Mouse (Mus musculus): ENCODE data around the gene Srgn. TPM values are rescaled to one million over a fixed set of nuclear protein-coding genes. Genes with fewer than 3 reads are reported as not detected.
A peak's percentile ranks its signal among the peaks of the same experiment; 100 is the strongest.
"Not testable (repeated sequence)": the region's sequence is repeated elsewhere in the genome, so short reads cannot be mapped to it uniquely, and the experiment has no call there.

The Srgn gene
- total RNA-seq, 2 experiments from 2014 or later: 23.9 to 38.9 TPM

DNA sequence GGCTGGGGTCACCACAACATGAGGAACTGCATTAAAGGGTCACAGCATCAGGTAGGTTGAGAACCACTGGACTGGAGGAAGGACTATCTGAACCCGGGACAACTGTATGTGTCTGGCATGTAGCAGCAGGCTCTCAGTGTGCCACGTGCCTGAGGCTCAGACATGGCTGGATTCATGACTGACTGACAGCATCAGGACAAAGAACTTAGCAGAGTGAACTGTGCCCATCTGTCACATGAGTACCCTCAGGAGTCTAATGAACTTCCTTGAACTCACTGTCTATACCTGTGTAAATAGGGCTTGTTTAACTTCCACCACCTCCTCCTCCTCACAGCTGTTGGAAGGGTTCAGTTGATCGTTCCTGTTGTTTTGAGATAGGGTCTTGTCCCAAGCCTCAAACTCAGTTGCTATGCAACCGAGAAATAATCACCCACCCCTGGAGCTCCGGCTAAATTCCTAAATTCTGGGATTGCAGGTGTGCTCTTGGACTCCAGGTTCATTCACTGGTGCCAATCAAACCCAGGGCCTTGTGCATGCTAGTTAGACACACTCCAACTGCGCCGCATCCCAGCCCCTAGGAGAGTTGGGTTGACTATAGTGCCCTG, 4.8 kb downstream of the Srgn start:
- no peak for DNase-seq (ENCODE audit: low spot score in 2 of 2)

DNA sequence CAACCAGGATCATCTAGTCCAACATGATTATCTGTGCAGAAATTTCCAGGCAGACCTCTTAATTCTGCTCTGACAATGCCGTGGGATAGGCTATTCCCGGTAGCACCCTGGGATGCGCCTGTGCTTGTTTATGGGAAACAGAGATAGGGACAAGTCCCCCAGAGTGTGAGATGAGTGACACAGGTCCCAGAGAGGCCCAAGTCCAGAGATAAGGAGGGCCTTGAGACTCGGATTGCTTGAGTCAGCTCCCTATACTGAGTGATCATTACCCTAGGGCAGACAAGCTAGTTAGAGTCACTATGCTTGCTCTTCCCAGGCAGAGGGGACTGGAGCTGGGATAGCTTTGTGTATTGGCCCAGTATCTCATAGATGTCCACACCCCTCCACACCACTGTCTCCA, 5.5 kb downstream of the Srgn start:
- DNase-seq (ENCODE audit: low spot score in 2 of 2): no peak

DNA sequence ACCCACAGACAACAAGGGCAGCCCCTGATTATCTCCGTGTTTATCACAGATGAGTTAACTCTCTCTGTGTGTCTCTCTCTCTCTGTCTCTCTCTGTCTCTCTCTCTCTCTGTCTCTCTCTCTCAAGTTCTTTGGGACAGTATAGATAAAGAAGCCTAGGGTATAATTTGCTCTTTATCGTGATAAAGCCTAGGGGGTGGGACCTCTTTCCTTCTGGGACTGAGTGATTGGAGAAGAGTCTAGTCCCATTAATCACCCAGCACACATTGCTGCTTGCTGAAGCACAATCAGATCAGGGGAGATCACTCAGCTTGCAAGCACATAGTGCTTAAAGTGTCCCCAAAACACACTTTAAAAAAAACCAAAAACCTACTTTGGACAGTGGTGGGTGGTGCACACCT, 6.3 kb downstream of the Srgn start:
- no peak for DNase-seq (ENCODE audit: low spot score in 2 of 2)

DNA sequence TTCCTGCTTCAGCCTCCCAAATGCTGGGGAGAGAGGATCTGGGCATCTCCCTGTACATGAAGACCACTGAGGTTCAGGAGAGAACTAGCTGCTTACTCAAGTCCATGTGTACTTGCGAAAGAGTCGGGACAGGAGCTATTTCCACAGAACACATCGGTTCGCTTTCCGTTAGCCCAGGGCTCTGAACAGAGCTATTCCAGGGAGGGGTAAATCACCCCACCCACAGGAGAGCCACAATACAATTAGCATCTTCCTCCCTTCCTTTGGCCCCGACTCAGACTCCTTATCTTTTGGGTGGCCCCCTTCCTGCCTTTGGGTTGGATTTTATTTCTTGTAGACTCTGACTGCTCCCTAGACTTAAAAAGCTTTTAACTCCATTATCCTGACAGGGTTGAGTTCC, 9.7 kb downstream of the Srgn start:
- DNase-seq (ENCODE audit: low spot score in 2 of 2): no peak

DNA sequence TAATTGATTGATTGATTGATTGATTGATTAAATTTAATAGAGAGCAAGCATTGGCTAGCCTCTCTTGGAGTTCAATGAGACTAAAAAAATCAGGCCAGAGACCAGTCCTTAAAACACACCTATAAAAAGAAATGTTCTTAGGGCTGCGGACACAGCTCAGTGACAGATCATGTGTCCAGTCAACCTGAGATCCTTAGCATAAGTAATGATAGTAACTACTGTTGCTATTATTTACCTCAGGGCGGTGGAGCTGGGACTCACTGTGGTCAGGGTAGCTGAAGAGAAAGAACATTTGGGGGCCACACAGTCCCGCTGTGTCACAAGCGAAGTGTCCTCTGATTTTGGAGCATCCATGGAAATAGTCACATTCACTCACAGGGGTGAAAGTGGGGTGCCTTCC, 14.4 kb downstream of the Srgn start:
- DNase-seq (ENCODE audit: low spot score in 2 of 2): no peak

DNA sequence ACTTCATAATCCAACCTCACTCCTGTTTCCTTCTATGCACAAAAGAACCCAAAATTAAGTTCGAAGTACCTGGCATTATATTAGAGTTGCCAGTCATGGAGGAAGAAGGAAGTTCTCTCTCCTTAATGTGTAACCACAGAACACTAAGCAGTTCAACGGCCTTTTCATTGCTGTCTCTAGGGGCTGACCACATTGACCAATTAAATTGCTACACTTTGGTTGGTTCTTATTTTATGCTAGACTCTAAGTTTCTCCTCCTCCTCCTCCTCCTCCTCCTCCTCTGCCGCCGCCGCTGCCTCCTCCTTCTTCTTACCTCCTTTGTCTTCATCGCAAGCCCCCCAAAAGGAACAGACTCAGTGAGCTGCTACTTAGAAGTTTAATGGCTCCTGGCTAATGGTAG, 15.7 kb downstream of the Srgn start:
- no peak for DNase-seq (ENCODE audit: low spot score in 2 of 2)

DNA sequence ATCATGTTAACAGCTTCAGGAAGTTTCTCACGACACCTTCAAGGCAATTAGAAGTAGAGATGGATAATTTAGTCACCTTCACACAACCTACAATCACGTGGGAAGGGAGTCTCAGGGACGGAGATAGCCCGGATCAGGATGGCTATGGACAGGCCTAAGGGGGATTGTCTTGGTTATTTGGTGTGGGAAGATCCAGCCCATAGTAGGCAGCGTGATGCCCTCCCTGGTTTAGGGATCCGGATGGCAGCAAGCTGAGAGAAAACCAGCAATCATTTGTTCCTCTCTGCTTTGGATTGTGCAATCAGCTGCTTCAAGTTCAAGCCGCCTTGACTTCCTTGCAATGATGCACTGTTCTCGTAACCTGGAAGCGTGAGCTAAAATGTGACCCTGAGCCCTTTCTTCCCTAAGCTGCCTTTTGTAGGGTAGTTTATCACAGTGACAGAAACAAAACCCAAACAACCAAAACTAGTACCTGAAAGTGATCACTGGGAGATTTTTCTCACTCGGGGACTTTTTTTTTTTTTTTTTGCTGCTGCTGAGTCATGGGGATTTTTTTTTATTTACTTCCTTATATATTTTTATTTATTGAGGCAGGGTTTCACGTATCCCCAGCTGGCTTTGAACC, 18.1 kb downstream of the Srgn start:
- DNase-seq (ENCODE audit: low spot score in 2 of 2): no peak

DNA sequence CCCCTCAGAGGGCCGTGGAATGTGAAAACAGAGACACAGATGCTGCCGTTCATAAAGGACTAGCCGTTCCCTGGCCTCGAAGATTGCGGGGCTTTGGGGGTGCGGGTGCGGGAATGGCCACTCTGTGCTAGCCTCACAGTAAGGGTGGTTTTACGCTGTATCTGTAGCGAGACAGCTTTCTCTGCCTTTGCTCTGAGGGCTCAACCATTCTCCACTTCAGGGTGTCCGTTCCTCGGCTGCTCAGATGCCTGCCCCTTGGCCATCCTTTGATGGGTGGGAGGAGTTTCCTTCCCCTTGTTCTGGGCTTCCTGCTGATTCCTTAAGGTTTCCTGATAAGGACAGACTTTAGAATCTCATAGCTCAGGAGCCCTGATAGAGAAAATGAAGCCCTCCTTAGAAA, 18.8 kb downstream of the Srgn start:
- DNase-seq (ENCODE audit: low spot score in 2 of 2): no peak

DNA sequence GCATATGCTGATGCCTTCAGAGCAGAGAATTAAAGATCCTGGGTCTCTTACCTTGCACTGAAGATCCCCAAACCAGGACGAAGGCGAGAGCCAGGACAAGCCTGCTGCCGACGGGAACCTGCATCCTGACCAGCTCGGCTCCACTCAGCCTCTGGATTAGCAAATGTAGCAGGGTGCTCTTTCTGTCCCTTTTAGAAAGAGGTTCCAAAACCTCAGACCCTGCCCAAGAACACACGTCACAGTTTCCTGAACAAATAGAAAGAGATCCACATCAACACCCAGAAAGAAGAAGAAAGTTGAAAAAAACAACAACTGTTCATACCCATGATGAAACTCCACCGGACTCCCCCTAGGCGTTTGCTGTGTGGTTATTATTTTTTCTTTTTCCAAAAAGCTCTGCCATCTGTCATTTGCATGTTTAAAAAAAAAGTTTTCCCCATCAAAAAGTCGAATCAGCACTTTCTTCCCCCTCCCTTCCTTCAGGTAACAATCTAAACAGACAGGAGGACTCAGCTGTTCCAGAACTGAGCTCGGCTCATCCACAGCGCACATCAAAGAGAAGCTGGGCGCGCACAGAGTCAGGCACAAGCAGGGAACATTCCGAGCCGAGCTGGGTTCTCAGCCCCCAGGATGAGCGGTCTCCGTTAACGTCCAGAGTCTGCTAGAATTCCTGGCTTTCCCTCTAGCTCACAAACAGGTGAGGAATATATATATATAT, 19.5 kb downstream of the Srgn start:
- no peak for DNase-seq (ENCODE audit: low spot score in 2 of 2)

DNA sequence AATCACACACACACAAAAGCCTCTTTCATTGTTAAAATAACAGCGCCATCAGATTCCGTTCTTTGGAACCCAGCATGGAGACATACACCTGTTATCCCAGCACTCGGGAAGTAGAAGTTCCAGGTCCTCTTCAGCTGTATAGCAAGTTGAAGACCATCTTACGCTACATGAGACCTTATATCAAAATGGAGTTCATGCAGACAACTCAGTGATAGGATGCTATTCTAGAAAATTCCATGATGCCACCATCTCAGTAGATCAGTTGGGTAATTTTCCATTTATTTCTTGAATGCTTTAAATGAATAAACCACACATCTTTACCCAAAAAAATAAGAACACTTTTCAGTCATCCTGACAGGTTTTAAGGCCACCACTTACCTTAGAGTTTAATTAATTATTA, 20.2 kb downstream of the Srgn start:
- DNase-seq (ENCODE audit: low spot score in 2 of 2): no peak

DNA sequence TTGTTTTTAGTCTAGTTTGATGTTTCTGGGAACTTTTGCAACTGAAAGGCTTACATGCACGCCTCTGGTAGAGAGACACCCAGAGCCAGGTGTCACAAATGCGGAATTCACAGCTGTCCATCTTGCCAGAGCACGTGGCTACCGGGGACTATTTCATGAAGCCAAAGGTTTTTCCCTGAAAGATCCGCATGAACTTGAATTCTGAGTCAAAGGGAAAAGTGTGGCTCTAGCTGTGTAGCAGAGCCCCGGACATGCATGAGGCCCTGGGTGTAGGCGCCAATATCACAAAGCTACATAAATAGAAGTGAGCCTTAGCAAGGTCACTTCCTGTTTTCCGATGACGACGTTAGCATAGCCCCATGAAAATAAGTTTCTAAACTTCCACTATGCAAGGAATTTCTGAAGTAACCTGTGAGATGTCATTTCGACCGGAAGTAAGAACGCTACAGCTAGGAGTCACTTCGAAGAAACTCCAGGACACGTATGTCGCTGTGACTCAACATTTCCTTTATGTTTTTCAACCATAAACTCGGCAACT, 21.2 kb downstream of the Srgn start:
- DNase-seq (ENCODE audit: low spot score in 2 of 2): no peak

DNA sequence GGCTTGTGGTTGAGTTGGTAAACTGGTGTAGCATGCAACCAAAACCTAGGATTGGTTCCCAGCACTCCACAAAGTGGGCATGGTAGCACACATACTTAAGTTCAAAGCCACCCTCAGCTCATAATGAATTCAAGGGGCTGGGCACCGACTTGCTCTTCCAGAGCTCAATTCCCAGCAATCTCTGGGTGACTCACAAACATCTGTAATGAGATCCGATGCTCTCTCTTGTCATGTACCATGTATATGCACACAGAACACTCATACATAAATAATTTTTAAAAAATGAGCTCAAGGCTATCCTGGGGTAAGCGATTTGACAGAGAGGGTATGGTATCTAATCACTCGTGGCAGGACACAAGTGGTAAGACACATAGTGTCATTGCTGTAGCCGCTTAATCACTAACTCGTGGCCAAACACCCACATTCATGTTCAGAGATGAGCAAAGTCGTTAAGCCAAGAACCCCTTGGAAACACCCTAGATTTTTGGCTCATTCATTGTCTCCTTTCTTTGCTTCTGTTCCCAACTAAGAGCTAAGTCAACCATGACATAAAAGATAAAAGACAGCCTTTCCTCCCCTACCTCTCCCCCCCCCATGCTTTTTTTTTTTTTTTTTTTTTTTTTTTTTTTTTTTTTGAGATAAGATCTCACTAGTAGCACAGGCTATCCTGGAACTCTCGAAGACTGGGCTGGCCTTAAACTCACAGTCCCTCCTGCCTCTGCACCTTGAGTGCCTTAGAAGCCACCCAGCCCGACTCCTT, 21.8 kb downstream of the Srgn start:
- no peak for DNase-seq (ENCODE audit: low spot score in 2 of 2)

DNA sequence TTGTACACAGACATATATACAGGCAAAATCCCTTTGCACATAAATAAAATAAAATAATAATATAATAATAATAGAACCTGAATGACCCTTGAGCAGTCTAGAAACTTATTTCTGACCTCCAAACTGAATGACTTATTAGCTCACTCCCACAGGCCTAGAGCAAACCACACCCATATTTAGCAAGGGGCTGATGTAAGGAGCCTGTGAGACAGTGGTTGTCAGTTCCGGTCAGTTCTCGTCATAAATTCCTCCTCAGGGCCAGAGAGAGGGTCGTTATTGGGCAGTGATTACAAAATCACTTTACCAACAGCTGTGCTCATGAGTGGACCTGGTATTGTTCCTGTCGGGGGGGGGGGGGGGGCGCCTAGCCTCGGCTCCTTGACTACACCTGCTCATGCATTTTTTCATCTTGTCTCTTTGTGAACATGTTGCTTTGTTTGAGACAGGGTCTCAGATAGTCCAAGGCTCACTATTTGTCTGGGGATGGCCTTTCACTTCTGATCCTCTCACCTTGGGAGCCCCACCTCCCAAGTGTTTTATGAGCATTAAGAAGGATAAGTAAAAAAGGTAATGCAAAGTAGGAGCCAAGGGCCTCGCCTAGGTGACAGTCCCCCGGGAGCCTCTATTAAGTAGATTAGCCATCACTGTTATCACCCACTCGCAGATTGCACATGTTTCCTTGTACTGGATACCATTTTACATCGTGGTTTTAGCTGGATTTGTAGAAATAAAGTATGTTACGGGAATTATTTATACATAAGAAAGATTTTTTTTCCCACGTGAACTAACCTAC, 23.2 kb downstream of the Srgn start:
- DNase-seq (ENCODE audit: low spot score in 2 of 2): no peak

DNA sequence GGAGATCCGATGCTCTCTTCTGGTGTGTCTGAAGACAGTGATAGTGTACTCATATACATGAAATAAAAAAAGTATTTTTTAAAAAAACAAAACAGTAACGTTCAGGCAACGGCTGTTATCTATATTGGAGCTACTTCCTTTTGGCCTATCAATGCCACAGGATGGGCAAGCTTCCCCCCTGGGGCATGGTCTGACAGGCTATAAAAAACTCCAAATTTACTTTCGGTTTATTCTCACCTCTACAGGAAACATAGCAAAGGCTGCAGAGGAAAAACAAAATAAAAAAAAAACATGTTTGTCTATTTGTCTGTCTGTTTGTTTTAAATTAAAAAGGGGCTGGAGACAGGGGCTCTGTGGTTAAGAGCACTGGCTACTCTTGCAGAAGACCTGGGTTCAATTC, 23.9 kb downstream of the Srgn start:
- no peak for DNase-seq (ENCODE audit: low spot score in 2 of 2)

DNA sequence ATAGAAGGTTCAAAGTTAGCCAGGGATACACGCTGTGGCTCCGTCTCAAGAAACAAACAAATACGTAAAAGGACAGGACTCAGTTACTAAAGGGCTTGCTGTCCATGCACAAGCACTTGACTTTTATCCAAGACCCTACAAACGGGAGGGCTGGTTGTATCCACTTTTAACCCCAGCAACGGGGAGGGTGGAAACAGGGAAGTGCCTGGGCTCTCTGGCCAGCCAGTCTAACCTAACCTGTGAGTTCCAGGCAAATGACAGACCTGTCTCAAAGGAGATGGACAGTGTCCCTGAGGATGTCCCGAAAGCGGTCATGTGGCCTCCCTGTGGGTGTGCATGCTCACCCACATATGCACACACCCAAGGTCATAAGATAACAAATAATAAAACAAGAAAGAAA, 25.3 kb downstream of the Srgn start:
- DNase-seq (ENCODE audit: low spot score in 2 of 2): no peak

DNA sequence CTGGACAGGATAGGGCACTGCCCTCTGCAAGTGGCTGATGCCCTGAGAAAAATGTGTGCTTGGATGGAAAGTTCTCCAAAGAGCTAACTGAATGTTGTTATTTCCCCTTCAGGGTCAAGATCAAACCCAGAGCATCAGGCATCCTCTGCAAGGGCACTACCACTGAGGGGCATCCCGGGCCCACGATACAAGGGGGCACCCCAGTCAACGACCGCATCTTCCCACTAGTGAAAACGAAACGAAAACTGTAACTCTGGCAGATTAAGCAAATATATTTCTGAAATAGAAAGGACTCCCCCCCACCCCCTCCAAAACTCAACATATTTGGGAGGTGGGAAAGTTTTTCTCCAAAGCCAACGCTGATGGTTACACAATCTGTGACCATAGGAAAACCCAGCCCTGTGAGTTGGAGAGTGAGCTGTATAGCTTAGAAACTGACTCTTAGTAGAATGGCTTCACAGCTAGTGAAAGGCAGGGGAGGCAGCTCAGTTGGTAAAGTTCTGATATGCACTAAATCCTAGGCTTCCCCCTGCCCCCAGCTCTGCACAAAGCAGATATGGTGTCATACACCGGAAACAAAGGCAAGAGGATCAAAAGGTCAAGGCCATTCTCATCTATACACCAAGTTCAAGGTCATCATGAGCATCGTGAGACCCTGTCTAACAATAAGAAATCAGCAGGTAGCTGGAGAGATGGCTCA, 26.2 kb downstream of the Srgn start:
- no peak for DNase-seq (ENCODE audit: low spot score in 2 of 2)

DNA sequence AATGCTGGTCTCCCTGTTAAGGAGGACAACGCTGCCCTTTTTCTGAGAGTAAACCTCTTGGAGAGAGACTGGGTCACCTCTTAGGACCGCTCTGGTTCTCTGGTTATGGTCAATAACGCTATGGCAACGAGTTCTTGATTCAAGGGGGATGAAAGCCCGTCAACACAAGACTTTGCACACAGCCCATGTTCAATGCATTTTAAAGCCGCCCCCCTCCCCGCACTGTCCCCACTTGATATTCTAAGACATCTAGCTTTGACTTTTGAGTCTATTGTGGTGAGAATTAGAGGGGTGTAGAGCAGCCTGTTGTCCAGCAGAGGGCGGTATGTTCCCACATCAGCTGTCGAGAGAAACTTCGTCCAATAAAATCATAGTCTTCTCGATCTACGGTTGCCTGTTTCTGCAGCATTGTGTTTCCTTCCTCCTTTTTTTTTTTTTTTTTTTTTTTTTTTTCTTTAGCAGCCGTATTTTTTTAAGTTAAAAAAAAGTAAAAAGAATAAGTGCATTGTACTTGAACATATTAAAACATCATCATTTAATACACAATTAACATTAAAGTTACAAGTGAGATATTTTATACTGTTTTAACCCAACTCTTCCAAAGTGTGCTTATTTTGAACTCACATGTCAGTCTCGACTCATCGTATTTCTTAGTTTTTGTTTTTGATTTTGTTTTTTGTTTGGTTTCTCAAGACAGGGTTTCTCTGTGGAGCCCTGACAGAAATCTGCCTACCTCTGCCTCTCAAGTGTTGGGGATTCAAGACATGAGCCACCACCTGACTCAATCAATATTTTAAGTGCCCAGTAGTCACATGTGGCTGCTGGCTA, 26.9 kb downstream of the Srgn start:
- peak in 1 of 2 experiments; percentile 31 for DNase-seq (ENCODE audit: low spot score in 2 of 2)

DNA sequence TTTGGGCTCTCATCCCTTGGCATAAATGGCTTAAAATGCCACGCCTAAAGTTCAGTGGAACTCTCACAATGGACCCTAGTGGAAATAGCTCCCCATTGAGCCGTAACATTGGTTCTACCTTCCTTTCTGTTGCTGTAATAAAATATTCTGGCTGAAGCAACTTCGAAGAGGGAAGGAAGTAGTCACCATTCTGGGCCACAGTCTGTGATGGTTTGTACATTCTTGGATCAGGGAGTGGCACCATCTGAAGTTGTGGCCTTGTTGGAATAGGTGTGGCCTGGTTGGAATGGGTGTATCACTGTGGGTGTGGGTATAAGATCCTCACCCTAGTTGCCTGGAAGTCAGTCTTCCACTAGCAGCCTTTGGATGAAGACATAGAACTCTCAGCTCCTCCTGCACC, 35.6 kb downstream of the Srgn start:
- DNase-seq (ENCODE audit: low spot score in 2 of 2): not testable (repeated sequence)

DNA sequence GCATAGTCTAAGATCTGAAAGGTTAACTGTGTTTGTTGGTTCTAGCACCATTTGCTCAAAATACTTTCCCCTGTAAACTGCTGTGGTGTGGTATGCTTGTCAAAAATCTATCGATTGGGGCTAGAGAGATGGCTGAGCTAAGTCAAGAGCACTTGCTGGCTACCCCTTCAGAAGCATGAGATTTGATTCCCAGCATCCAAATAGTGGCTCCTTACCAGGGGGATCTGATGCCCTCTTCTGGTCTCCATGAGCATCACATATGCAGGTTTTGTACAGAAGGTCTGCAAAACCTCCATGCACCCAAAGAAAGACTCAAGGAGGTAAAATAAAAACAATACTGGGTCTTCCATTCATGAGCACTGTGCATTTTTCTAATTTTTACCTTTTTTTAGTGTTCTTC, 39.0 kb downstream of the Srgn start:
- no peak for DNase-seq (ENCODE audit: low spot score in 2 of 2)
